Mouse (Mus musculus): ENCODE data around the gene Gzmm.

Gzmm gene

GRCm38 (mm10) chr10:79704065-79704969, 15.5 kb downstream of the Gzmm start, which contains the start of gene Bsg:
Gene Bsg, plus strand, starts transcription at chr10:79704491.
- peak; percentile 100 for DNase-seq

- DNase-seq, result no peak
Observed at GRCm38 (mm10) chr10:79704970-79705360, 16.1 kb downstream of the Gzmm start.

- no peak for DNase-seq
Observed at GRCm38 (mm10) chr10:79705951-79706350, 17.1 kb downstream of the Gzmm start.

- DNase-seq, result no peak
Observed at GRCm38 (mm10) chr10:79706406-79707094, 17.7 kb downstream of the Gzmm start.

- peak; percentile 72 for DNase-seq
Observed at GRCm38 (mm10) chr10:79707162-79707561, 18.3 kb downstream of the Gzmm start.

- DNase-seq, result no peak
Observed at GRCm38 (mm10) chr10:79707759-79708158, 18.9 kb downstream of the Gzmm start.

GRCm38 (mm10) chr10:79708668-79709067, 19.8 kb downstream of the Gzmm start:
- no peak for DNase-seq

- DNase-seq, result no peak
Observed at GRCm38 (mm10) chr10:79709307-79709706, 20.5 kb downstream of the Gzmm start.

- no peak for DNase-seq
Observed at GRCm38 (mm10) chr10:79712029-79712428, 23.2 kb downstream of the Gzmm start.

GRCm38 (mm10) chr10:79712499-79713126, 23.8 kb downstream of the Gzmm start:
- DNase-seq, result peak; percentile 75

GRCm38 (mm10) chr10:79713163-79713562, 24.3 kb downstream of the Gzmm start:
- no peak for DNase-seq

GRCm38 (mm10) chr10:79714996-79715395, 26.2 kb downstream of the Gzmm start:
- no peak for DNase-seq

GRCm38 (mm10) chr10:79716254-79716987, 27.6 kb downstream of the Gzmm start, which contains the start of gene Hcn2:
Gene Hcn2, plus strand, starts transcription at chr10:79716634.
- peak; percentile 66 for DNase-seq

- DNase-seq, result peak; percentile 73
Observed at GRCm38 (mm10) chr10:79716988-79717355, 28.2 kb downstream of the Gzmm start.

- DNase-seq, result peak; percentile 61
Observed at GRCm38 (mm10) chr10:79717640-79718357, 29.0 kb downstream of the Gzmm start.

GRCm38 (mm10) chr10:79721089-79721488, 32.3 kb downstream of the Gzmm start:
- no peak for DNase-seq

GRCm38 (mm10) chr10:79723047-79723446, 34.2 kb downstream of the Gzmm start:
- DNase-seq, result no peak

GRCm38 (mm10) chr10:79723692-79724091, 34.9 kb downstream of the Gzmm start:
- DNase-seq, result no peak

- DNase-seq, result no peak
Observed at GRCm38 (mm10) chr10:79726090-79726489, 37.3 kb downstream of the Gzmm start.

GRCm38 (mm10) chr10:79728323-79729249, 39.8 kb downstream of the Gzmm start:
- no peak for DNase-seq

Data from cerebellum, adult 11 months (tissue).